Mouse (Mus musculus): ENCODE measurements around the gene Tfip11.

Gene Tfip11

DNA sequence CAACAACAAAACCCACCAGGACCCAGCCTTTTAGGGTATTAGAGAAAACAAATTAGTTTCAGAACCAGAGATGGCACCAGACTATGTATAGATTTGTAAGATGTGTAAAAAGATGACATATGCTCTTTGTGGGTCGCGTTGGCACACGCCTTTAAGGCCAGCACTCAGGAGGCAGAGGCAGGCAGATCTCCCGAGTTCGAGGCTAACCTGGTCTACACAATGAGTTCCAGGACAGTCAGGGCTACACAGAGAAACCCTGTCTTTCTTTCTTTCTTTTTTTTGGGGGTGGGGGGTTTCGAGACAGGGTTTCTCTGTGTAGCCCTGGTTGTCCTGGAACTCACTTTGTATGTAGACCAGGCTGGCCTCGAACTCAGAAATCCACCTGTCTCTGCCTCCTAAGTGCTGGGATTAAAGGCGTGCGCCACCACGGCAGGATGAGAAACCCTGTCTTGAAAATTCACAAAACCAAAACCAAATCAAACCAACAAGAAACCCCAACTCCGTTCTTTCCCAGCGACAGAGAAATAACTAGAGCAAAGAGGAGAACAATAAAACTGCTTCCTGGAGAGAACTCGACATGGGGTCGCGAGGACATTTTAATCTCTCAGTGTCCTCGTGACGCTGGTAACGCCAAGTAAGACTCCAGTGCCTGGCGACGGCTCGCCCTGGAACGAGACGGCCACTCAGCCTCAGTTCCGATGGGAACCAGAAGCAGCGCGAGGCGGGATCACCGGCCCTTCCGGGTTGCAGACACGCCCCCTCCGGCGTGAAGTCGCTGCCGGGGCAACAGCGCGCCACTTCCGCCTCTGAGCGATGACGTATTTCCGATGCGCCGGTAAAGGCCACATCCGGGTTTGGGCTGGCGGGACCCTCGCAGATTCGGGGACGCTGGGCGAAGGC is at the start of gene Tfip11:
Gene Tfip11, plus strand, starts transcription at position 813 of the 900 bp plus-strand sequence.
- peak; percentile 92 for DNase-seq

DNA sequence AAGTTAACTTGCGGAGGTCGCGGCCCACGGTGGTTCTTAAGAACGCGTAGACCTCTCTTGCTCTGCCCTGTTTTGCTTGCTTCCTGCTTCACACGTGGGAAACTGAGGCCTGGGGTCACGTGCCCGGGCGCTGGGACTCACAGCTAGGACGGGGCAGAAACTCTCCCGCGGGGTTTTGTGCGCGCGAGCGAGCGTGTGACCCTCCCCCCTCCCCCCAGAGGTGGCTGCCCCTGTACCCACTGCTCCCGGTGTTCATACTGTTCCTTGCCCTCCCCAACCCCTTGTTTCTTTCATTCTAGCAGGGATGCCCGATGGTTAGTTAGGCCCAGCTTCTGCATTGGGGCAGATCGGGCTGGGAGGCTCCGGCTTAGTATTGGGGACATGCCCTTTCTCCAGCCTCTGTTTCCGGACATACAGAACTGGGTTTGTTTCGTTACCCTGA is 49.2 kb upstream of the Tfip11 start:
- no peak for DNase-seq

DNA sequence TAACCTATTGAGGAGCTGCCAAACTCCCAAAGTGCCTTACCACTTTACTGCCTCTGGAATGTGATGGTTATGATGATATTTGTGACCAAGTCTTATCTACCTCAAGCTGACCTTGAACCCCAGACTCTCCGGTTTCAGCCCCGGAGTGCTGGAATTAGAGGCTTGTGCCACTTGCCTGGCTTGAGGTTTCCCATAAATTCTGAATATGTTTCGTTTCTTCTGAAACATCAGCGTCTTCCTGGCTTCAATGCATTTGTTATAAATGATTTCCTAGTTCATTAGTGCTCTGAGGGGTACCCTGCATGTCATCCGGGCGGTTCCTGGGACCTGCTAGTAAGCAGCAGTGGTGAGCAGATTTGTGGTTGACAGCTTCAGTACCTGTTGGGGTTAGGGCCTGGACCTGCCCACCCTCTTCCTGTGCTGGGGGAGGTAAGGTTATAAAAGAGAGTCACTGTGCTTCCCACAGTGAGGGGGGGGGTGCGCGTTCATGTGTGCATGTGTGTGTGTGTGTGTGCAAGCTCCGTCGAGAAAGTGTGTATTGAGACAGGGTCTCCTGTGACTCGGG is 48.2 kb upstream of the Tfip11 start:
- no peak for DNase-seq

DNA sequence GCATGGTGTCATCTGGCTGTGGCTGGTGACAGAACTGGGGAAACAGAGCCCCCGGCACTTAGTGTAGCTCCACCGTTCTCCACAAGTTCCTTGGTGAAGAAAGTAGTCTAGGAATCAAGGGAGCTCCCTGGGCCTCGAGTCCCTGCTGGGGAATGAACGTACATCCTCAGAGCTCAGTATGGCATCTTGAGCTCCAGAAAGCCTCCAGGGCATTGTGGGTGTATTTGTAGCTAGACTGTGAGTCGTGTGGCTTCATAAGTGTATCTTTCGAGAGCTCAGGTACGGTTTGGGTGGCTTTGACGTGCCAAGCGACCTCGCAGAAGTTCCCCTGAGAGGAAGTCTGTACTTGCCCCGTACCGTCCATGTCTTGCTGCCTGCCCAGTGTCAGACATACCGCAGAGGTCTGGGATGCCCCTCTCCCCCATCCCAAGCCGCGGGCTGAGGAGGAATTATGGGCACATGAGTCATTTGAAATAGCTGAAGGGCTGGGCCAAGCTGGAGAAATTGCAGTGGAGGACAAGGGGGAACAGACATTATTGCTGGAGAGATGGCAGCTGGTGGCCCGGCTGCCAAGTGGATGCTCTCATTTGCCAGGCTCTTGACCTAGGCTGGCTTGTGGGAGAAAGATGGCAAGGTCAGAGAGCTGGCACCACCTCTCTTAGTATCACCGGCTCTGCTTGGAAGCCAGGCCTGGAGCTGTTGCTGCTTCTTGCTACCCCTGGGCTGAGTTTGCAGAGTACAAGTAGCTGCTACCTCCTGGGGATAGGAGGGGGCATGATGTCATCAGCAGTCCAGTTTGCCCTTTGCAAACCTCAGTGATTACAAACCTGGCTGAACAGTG is 46.8 kb upstream of the Tfip11 start:
- DNase-seq, result no peak

DNA sequence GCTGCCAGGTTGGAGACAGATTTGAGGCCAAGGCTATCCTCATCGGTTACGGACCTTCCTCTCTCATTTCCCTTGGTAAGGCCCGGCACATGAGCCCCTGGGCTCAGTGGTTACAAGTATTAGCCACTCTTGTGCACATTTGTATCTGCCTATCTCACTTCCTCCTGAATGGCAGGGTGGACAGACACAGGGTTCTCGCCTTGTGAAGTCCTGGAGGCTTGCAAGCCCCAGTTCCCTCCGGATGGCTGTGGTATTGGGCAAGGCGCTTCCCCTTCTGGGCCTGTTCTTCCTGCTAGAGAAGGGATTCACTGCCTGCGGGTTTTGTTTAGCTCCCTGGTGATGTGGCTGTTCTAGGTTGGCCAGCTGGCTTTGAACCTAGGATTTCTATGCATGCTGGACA is 46.0 kb upstream of the Tfip11 start:
- DNase-seq, result peak; percentile 43

DNA sequence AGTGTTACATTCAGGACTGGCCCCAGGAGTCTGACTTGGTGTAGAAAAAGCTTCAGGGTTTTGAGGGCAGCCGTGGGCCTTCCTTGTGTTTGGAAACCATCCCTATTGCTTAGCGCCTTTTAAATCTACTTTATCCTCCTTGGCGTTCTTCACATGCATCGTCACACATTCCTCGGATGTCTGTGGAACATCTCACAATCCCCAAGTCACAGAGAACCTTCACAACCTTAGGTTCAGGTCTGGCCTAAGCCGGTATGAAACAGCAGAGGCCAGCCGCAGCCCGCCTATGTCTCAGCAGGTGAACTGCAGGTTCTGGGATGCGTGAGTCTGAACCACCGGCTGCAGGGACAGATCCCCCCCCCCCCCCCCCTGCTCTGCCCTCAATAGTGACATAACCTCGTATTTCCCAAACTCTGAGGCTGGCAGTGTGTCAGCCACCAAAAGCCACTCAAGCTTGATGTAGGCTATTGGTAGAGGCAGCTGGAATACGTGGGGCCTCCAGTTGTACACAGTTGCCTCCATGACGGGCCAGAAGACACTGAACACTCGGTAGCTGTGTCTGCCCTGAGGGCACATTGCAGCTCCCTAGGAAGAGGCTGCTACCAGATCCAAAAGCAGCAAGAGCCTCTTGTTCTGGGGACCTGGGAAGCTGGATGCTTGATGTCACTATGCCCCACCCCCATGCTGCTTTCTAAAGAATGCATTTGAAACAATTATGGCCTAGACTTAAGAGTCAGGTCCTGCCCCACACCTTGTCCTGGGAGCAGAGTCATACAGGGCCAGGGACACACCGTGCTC is 45.1 kb upstream of the Tfip11 start:
- DNase-seq, result no peak

DNA sequence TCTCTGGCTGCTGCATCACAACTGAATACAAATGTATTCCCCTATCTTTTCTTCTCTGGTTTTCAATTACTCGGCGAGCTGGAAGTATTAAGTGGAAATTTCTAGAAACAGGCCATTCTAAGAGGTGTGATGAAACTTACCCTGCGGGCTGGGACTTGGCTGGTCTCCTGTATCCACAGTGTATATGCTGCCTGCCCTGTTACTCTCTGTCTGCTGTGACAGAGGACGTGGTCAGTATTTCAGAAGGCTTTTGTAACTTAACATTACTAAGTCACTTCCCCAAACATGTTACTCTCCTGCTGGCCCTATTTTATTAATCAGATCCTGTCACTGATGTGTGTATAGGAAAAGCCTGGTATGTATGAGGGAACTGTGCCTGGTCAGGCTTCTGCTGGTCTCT is 44.5 kb upstream of the Tfip11 start:
- no peak for DNase-seq

DNA sequence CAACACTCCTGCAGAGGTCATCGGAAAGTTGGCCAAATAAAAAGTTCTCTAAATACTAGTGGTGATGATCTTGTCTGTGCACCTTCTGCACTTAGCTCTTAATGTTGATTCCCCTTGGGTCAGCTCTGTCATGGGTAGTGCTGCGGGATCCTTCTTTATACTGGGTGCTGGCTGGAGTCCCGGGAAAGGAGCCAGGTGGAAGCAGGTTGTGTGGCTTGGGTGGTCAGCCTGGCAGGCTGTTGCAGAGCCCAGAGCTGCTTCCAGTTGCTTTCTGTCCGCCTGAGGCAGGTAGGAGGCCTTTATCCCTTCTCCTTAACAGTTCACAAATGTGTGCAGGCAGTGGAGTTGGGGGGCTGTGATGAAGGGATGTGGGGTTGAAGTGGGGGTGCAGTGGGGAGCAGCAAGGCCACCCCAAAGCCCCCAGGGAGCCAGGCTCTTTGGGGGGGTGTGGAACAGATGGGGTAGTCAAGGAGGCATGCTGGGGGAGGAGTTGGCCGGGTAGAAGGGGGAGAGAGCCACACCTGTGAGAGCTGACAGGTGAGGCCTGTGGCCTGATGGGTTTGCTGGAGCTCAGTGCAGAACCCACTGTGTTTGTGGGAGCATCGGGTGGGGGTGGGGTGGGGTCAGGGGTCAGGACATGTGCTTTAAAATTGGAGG is 43.9 kb upstream of the Tfip11 start:
- no peak for DNase-seq

DNA sequence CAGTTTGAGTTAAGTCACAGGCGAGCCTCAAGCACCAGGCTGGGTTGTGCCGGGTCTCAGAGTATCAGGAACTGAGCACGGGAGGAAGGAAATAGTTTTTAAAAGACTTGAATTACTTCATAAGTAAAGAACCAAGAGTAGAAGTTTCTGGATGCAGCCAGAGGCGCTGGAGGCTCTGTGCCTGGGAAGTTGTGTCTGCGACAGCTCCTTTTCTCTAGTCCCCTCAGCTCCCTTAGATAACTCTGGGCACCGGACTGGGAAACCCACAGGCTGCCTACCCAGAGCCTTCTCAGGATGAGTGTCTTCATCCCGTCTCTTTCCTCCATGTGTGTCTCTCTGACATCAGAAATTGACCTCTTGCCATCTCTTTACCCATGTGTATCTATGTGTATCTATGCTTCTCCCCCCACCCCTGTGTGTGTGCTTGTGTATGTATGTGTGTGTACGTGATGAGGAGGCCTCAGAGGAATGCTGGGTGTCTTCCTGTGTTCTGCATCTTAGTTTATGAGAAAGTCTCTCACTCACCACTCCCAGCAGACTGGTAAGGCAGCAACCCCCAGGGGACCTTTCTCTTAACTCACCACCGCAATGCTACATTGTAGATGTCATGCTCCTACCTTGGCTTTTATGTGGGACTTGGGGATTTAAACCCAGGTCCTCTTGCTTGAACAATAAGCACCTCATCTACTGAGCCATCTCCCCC is 43.2 kb upstream of the Tfip11 start:
- no peak for DNase-seq

DNA sequence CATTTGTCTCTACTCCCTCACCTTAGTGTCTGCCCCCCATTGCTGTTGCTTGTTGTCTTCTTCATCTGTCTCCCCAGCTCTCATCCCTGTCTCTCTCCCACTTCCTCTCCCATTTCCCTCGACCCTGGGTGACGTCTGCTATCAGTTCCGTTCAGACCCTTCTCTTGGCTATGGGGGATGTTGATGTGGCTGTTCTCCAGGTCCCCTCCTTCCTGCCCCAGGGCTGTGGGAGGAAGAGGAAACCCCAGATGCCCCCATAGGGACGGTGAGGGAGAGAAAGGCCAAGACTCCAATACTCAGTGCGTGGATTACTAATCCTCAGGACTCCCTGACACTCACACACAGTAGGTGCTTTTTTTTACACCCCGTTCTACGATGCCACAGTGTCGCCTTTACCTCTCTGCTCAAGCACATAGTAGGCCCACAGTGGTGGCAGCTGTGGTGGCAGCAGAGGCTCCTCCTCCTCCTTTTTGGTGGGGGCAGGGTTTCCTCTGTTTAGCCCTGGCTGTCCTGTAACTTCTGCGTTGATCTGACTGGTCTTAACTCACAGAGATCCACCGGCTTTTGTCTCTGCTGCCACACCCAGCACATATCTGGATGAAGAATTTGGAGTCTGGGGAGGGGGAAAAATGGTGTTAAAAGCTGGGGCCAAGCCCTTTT is 42.5 kb upstream of the Tfip11 start:
- peak; percentile 31 for DNase-seq

DNA sequence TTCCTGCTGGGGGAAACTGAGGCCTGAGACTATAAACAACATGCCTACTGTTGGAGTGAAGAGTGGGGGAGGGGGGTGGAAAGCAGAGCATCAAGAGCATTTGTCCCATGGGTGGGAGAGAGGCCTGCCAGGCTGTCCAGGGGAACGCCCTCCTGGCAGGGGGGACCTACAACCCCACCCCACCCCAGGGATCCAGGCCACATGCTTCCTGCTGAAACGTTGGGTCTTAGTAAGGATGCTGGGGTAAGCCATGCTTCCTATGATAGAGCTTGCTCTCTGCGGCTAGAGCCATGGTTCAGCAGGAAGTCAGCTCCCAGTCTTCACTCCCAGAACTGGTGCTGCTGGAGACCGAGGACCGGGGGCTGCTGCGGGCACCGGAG is 42.0 kb upstream of the Tfip11 start:
- no peak for DNase-seq

DNA sequence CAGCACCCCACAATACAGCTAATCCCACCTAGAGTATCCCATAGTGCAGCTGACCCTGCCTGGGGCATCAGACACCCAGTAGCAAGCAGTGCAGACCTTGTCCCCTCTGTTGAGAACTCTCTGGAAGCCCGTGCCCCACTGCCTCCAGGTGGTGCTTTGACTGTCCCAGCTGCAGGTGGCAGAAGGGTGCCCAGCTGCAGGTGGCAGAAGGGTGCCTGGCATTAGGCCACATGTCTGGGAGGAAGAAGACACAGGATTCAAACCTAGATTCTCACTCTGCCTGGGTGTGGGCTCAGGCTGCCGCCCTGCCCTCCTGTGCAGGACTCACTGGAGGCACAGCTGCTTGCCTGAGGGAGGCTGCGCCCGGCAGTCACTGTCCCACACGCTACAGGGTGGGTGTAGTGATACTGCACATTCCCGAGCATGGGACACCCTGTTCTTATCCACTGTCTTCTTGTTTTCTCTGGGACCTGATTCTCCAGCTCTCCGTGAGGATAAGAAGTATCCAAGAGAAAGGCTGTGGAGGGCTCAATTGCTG is 40.5 kb upstream of the Tfip11 start:
- no peak for DNase-seq

DNA sequence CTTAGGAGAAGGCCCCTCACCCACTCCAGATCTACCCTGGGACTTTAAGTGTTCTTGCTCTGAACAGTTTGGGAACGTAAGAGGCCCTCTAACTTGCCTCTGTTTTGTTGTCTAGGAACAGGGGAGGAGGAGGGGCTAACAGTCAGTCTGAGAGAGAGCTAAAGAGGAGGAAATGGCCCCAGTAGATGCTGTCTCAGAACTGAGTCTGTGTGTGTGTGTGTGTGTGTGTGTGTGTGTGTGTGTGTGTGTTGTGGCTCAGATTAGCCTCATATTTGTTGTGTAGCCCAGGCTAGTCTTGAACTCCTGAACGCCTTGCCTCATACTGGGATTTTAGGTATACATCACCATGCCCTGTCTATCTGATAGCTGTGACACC is 39.6 kb upstream of the Tfip11 start:
- DNase-seq, result no peak

DNA sequence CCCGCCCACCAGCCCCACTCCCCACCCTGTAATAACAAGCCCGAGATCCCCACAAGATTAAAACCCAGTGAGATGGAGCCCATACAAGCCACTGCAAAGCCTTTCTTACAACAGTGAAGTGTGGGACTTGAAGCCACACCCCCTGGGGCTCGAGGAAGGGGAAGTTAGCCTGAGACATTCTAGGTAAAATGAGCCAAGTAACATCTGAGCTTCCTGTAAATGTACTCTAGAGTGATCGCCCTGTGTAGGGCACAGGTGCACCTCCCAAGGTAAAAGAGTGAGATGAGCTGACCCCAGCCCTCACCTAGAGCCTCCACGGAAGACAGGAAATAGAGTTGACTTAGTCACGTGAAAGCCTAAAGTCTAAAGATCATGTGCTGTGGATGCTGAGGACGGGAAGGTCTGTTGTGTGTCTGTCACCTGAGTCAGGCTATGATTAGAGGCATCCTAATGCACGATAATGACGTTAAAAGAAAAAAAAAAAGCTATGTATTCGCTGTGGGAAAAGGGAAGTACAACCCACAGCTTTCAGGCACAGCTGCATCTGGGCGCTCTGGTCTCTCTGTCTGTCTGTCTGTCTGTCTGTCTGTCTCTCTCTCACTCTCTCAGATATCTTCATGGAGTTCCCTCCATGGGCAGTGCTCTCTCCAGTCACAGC is 39.0 kb upstream of the Tfip11 start:
- DNase-seq, result peak; percentile 37

DNA sequence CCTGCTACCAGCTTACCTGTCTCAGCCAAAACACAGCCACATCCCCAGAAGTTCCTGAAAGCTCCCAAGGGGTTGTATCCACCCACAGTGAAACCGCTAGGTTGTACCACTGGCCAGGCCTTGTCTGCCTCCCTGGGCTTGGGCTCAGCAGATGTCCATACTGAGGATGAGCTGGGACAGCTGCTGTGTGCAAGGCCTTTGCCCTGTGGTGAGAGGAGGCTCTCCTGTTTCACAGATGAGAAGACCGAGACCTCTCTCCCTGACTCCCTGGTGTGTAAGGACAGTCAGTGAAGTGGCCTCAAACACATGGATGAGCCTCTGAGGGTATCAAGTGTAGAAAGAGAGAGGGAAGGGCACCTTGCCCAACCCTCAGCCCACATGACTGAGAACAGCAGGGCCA is 38.5 kb upstream of the Tfip11 start:
- DNase-seq, result no peak

DNA sequence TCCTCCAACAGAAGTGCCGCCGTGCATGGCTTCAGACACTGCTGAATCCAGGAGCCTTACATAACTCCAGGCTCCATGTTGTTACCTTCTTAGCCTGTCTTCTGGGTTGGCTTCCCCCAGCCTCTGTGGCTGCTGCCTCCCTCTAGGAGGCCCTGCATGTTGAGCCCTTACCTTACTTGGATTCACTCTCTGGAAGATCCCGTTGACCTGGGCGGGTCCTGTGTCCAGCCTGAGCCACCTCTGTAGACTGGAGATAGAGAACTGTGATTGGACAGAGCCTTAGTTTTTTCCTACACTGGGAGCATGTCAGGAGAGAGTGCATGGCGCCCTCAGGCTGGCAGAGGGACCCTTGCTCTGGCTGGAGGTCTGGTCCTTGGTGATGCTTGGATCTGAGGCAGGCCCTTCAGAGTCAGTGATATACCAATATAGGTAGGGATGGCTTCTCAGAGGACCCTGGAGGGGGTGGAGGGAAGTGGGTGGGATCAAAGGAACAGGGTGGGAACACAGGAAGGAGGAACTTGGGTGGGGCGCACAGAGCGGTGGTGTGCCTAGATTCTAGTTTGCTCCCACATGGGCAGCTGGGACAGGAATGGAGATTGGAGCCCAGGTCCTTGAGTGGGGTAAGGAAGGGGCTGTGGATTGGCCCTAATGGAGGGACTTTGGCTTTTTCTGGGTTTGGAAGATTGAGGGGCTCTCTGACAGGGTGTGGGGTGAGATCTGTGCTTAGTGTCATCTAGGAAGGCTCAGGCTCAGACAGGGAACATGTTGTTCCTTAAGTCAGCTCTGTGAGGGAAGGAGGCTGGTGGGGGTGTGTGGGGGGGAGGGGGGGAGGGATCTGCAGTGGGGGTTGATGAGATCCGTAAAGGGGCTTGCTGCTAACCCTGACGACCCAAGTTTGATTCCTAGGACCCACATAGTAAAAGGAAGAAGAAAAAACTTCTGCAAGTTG is 37.7 kb upstream of the Tfip11 start:
- DNase-seq, result no peak

DNA sequence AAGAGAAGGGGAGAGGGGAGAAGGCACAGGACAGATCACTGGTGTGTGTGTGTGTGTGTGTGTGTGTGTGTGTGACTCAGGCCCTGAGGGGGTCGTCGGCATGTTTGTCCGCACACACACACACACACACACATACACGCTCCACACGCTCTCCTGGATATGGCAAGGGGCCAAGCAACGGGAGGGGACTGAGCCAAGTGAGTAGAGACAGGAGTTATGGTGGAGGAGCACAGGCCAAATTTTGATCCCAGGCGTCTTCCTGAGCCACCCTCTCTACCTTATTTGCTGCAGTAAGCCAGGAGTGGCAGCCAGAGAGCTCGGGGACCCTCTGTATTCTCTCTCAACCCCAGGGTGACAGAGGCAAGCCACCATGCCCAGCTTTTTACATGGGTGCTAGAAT is 36.9 kb upstream of the Tfip11 start:
- peak; percentile 34 for DNase-seq

DNA sequence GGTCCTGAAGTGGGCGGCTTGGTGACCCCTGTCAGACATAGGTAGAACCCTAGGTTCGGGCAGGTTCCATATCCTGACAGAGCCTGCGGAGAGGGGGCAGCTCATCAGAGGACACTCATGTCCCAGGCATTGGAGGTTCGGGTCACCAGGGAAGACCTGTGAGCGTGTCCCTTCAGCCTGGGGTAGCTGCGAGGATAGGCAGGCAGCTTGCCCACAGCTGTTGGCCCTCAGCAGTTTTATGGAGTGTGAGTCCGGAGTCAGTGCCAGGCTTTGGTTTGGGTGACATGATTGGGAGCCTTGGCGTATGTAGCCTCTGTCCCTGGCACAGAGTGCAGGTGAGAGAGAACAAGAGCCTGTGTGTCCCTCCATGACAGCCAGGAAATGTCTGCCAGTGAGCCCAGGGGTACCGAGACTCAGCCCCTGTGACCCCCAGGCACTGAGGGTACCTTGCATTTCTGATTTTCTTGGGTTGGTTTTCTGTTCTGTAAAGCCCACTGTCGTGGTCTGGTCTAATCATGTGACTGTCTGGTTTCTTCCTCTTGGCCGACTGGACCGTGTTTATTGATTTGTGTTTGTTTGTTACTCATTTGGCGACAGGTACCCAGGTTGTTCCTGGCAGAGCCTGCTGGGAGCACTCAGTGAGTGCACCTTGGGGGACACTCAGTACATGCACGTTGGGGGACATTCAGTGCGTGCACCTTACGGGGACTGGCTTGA is 36.2 kb upstream of the Tfip11 start:
- no peak for DNase-seq
